Mouse (Mus musculus): ENCODE results near the gene Nop10.
"Not testable (repeated sequence)": the region's sequence is repeated elsewhere in the genome, so short reads cannot be mapped to it uniquely, and the experiment has no call there.

Nop10 gene

DNA sequence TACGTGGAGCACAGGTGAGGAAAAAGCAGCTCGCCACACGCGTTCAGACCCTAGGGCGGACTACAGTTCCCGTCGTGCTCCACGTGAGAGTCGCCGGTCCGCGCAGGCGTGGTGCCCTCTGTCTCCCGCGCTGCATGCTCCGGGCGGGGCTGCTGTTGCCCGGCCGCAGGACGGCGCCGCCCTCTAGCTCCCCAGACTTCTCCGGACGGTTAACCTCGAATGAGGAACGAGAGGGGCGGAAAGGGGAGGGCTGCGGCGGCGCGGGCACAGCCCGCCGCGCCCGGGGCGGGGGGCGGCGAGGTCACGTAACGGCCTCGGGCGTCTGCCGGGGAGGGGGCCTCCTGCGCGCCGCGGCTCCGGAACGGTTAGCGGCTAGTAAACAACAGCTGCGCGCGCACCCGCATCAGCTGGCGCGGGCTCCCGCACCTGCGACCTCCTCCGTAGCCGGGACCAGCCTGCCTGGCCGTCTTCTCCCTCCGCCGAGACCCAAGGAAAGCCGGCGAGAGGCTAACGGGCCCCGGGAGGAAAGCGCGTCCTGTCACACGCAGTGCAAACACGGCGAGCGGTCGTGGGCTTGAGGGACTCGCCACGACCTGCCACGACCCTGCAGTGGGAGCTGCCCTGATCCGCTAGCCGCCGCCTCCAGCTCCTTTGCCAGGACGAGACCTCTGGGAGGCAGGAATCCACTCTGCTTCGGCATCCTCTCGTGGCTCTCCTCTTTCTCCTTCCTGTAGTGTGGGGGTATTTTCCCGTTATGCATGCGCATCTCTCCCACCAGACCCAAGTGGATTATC is 3.9 kb downstream of the Nop10 start, which contains the start of gene Slc12a6:
Slc12a6 (plus strand) TSS at position 378 of the 794 bp plus-strand sequence.
- peak; percentile 78 for DNase-seq (ENCODE audit: low read depth)

DNA sequence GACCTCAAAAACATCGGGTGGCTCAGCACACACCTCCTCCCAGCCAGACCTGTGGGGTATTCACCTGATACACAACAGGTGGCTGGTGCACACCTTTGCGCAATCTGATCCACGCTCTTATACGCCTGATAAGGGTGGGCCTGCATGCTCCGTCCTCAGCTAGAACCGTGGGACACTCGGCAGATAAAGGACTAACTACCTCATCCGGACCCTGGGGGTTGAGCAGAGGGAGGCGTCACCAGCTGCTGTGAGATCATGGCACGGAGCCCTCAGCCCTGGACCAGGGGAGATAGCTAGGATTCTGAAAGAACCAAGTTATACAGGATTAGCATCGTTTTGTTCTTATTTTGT is 4.5 kb downstream of the Nop10 start, which contains the start of gene Gm21985:
Gm21985 (plus strand) TSS at position 73 of the 351 bp plus-strand sequence.
- DNase-seq (ENCODE audit: low read depth) = no peak

DNA sequence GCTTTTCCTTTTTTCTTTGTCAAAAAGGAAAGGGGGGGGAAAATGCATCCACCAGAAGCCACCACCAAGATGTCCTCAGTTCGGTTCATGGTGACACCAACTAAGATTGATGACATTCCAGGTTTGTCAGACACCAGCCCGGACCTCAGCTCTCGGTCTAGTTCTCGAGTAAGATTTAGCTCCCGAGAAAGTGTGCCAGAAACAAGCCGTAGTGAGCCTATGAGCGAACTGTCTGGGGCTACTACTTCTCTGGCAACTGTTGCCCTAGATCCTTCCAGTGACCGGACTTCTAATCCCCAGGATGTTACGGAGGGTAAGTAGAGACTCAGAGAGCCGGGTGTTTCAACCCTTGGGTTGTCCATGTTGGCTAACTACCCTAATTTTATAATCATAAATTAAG is 5.1 kb downstream of the Nop10 start:
- DNase-seq (ENCODE audit: low read depth) = no peak

DNA sequence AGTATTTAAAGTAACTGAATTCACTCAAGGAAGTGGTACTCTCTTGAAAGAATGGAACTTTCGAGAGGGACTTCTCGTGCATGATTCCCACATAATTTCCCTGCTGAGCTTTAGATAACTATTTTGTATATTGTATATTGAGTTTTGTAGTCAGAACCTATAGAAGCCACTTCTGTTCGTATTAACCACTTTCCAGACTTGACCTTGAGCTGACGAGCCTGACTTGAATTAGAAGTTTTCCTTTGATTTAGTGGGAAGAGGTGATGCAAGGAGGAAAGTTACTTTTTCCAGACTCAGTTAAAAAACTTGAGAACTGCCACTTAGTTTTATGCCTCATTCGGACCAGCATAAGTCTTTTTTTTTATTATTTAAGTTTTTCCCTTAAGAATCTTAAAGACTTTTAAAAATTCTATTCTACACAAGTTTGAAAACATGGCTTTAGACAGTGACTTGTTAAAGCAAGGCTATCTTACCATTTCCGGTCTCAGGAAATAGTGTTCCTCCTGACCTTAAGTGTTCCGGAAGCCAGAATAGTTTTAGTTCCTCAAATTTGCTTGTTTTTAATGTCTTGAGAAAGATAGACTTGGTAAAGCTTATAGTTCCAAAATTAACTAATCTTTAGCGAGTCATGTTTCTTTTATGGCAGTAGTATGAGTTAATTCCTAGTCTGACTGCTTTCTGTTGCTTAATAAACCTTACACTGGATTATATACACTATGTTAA is 6.0 kb downstream of the Nop10 start:
- DNase-seq (ENCODE audit: low read depth) = no peak

DNA sequence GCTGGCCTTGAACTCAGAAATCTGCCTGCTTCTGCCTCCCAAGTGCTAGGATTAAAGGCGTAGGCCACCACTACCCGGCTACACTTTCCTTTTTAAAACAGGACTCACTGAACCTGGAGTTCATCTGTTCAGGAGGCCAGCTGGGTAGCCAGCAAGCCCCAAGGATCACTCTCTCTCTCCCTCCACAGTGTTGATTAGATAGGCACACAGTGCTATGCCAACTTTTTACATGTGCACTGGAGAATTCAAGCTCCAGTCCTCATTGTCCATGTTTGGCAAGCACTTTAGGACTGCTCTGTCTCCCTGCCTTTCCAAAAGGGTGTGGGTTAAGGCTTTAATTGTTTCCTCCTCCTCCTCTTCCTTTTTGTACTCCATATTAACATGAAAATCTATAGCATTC is 8.3 kb downstream of the Nop10 start:
- no peak for DNase-seq (ENCODE audit: low read depth)

DNA sequence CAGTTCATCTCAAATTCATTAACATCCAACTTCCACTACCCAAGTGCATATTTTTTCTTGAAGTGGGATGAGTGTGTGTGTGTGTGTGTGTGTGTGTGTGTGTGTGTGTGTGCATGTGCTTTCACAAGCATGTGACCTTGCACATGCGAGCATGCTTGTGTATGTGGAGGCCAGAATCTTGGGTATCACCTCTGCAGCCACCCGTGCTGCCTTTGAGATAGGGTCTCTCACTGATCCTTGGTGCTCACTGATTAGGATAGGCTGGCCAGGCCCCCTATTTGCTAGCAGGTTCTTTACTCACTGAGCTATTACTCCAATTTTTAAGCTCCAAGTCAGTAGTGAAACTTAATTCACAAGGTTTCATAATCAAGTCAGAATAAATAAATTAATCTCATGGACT is 11.2 kb downstream of the Nop10 start:
- no peak for DNase-seq (ENCODE audit: low read depth)

DNA sequence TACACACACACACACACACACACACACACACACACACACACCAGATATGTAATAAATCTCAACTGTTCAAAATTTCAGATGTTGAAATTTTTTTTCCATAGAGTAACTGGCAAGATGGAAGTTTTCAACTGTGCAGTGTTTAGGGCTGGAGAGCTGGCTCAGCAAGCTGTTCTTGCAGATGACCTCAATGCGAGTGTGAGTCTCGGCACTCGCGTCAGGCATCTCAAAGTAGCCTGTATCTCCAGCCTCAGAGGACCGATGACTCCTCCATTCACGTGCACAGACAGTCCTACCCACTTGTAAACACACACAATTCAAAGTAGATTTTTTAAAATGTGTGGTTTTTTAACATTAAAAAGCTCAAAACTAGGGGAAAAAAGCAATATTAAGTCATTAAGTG is 11.7 kb downstream of the Nop10 start:
- DNase-seq (ENCODE audit: low read depth) = no peak

DNA sequence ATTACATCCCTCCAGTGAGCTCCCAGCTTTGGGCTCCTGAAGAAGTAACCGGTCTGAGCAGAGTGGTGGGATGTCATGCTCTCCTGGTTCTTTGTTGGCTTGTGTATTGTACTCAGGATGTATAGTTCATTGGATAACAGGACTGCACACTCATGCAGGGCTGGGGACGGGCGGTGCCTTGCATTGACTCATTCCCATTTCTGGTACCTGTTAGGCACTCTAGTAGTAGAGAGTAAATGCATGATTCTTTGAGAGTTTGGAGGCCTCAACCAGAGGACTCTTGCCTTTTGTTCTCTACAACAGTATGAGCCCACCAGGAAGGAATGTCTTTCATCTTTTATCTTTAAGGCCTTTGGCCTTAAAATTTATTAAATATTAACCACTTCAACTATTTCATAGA is 15.1 kb downstream of the Nop10 start:
- no peak for DNase-seq (ENCODE audit: low read depth)

DNA sequence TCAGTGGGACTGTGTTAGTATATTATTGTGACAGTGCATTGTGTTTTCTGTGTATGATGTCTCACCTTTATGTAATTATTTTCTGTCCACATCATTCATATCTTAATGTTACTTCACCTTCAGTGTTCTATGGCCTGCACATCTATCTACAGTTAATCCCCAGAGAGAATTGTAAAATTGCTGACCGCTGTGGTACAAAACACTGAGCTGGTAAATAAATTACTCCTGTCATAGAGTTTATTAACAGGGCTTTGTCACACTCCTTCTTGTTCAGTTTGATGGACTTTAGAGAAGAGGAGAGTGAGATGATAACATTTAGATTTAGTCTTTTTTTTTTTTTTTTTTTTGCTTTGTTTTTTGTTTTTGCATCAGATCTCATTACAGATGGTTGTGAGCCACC is 21.1 kb downstream of the Nop10 start:
- no peak for DNase-seq (ENCODE audit: low read depth)

DNA sequence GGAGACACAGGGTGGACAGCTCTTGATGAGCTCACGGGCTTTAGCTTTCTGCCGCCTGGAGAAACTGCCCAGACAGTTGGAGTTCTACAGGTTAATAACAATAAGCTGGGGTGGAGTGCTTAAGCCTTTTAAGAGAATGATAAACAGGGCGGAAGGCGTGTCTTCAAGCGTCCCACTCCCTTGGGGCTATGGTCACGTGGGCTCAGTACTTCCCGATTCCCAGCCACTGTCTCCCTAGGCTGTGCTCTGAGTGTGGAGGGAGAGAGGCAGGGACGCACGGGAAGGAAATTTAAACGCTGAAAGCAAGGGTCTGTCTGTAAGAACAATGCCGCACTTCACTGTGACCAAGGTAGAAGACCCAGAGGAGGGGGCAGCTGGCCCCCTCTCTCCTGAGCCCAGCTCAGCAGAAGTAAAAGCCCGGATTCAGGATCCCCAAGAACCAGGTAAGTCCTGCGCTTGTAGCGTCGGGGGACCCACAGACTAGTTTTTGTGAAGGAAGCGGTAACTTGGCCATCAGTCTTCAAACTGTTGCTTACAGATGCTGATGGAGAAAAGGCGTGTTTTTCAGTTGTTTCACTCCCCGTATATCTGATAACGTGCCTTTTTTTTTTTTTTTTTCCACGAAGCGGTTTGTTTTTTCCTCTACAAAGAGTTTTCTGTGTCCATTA is 22.8 kb downstream of the Nop10 start:
- DNase-seq (ENCODE audit: low read depth) = no peak

DNA sequence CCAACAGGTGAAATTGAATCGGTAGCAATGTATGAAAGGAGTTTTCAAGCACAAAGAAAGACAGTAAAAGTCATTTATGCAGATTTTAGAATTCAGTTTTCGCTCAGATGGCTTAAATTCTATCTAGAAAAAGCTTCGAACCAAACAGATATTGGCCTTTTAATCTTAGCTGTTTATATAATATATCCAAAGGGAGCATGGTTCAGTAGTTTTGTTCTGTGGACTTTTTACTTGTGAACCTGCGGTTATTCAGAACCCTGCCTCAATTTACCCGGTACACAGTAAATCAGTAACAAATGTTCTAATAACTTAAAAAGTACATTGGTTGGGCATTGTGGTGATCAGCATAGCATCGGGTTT is 23.3 kb downstream of the Nop10 start:
- no peak for DNase-seq (ENCODE audit: low read depth)

DNA sequence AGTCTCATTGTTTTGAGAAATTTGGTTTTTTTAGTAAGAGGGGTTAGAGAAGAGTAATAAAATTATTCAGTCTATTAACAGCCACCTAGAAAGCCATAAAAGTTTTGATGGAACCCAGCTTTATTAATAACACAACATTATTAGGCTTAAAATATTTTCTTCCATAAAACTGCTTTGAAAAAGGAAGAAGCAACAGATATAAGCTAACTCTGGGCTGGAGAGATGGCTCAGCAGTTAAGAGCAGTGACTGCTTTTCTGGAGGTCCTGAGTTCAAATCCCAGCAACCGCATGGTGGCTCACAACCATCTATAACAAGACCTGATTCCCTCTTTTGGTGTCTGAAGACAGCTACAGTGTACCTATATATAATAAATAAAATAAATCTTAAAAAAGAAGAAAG is 24.3 kb downstream of the Nop10 start:
- DNase-seq (ENCODE audit: low read depth) = not testable (repeated sequence)

DNA sequence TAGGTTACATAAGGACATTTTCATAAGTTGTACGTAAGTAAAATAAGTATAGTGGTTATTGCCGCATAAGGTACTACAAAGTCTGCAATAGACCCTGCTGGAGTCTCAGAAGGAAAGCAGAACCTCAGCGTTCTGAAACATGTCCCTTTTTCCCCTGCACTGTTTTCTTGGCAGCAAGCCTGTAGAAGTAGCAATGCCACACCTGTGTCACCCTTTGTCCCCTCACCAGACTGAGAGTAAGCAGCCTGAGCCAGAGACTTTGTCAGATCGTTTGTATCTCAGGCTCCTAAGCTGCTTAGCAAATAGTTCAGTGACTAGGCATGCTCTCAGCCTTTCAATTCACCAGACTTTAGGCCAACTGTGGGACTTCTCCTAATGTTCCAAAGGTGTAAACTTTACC is 25.3 kb downstream of the Nop10 start:
- DNase-seq (ENCODE audit: low read depth) = no peak

DNA sequence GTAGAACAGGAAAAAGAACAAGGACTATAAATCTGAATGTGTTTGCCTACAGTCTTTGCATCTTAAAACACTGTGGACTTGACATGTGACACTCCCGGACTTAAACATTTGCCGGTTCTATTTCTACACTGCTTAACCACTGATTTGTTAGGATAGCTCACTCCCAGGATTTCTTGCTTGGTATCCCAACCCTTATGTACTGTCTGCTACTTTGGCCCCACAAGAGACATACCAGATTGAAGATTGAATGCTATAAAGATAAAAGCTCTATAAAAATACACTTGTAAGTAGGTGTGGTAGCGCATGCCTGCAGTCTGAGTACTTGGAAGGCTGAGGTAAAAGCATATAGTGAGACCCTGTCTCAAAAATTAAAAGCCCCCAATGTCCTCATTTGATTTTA is 27.8 kb downstream of the Nop10 start:
- no peak for DNase-seq (ENCODE audit: low read depth)

DNA sequence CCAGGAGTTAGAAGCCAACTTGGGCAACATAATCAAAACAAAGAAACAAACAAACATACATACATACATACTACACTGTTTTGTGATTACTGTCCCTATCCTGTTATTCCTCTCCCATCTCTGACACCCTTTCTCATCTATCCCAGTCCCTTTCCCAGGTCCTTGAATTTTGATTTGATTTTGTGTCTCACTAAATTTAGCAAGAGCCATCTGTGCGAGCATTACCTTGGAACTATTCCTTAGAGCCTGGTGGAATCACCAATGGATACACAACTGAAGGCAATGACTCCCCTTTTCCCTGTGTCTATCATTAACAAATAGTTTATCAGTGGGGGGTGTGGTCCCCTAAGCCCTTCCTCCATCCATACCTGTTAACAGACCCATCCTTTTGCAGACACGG is 31.1 kb downstream of the Nop10 start:
- no peak for DNase-seq (ENCODE audit: low read depth)

DNA sequence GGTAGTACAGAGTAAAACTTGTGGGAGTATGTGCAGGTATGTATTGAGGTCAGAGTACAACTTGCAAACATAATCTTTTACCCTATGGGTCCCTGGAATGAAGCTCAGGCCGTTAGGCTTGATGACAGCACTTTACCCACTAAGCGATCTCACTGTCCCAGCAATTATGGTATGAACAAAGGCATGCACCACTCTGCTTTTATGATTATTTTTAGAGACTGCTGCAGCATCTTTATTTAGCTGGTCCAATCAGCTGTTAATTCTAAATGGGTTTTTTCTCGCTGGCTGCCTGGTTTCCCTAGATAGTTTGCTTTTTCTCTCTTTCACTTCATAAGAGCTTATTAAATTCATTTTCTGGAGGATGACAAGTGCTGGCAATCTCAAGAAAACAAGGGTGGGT is 34.5 kb downstream of the Nop10 start:
- DNase-seq (ENCODE audit: low read depth) = no peak

DNA sequence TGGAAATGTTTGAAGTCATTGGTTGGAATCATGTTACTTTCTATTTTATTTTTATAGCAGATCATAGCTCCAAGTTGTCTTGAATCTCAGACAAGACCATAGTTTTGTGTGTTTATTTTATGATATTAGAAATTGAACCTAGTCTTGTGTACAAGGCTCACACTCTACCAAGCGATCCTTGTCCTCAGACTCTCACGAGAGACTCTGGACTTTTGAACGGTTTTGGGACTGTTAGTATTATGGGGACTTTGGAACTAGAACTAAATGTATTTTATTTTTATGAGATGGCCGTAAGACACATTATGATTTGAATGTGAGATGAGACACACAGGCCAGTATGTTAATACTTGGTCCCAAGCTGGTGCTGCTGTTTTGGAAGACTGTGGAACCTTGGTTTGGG is 36.5 kb downstream of the Nop10 start:
- no peak for DNase-seq (ENCODE audit: low read depth)

DNA sequence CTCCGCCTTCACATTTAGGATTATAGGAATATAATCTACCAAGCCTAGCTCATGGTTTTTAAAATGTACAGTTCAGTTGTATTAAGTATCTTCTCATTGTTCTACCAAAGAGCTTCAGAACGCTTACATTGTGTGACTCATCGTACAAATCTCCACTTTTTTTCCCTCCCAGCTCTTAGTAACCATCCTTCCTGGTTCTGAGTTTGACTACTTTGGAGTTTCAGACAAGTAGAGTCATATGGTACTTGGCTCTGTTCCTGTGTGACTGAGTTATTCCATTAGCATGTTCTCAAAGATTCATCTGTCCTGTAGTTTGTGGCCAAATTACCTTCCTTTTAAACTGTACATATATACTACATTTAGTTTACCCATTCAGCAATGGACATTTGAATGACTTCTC is 46.9 kb downstream of the Nop10 start:
- DNase-seq (ENCODE audit: low read depth) = peak; percentile 44

DNA sequence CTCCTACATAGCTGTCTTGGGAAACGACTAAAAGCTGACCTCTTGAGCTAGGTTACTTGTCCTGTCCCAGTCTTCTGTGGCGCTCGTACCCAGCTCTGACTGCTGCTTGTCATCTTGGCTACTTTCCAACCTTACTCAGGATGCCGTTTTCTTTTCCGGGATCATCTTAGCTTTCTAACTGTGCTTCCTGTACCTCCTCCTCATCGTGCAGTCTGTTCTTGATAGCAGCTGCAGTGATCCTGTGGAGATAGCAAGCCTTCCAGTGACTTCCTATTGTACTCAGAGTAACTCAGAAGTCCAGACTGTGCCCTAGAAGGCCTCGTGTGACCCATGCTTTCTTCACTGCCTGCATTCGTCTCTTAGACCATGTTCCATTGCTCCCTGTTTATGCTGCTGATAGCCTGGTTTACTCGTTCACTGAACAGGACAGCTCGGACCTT is 47.5 kb downstream of the Nop10 start:
- no peak for DNase-seq (ENCODE audit: low read depth)

Measured in fibroblast of lung, adult 2 months (primary cell).